Mouse (Mus musculus) C2C12 (cell line): ENCODE results near the gene Rad51b. TPM values are rescaled to one million over a fixed set of nuclear protein-coding genes. Genes with fewer than 3 reads are reported as not detected.
A peak's percentile ranks its signal among the peaks of the same experiment; 100 is the strongest.

Source experiments
- H3K27me3 ChIP-seq: one replicate; pipeline ENCODE4 v1.6.1; 2011; ENCODE audit not compliant: control insufficient read depth, insufficient read depth, insufficient read length
- H3K36me3 ChIP-seq: one replicate; pipeline ENCODE4 v1.6.1; 2011; ENCODE audit not compliant: control insufficient read depth, insufficient read depth
- H3K4me3 ChIP-seq: one replicate; pipeline ENCODE4 v1.5.1; 2011; ENCODE audit warnings: mild to moderate bottlenecking, control low read depth; ENCODE audit not compliant: poor library complexity, insufficient read depth, severe bottlenecking
- H3K79me2 ChIP-seq: one replicate; pipeline ENCODE4 v1.6.1; 2011; ENCODE audit not compliant: control insufficient read depth, insufficient read depth
- H3K79me3 ChIP-seq: one replicate; pipeline ENCODE4 v1.6.1; 2011; ENCODE audit warnings: low read depth, control low read depth
- H3ac ChIP-seq: one replicate; pipeline ENCODE3; 2011; ENCODE audit warnings: low read depth; ENCODE audit not compliant: control insufficient read depth, insufficient read length
- CEBPB ChIP-seq: IDR thresholded peaks from one replicate; pipeline ENCODE4 v1.6.1; 2011; ENCODE audit warnings: low read depth, mild to moderate bottlenecking, control low read depth, moderate library complexity
- CTCF ChIP-seq: IDR thresholded peaks from one replicate; pipeline ENCODE4 v1.5.1; 2011; ENCODE audit not compliant: control insufficient read depth, insufficient read depth, insufficient read length
- FOSL1 ChIP-seq: IDR thresholded peaks from one replicate; pipeline ENCODE4 v1.8.0; 2011; ENCODE audit warnings: mild to moderate bottlenecking, low read length; ENCODE audit not compliant: poor library complexity, insufficient read depth, severe bottlenecking
- MAX ChIP-seq: IDR thresholded peaks from one replicate; pipeline ENCODE4 v1.6.1; 2011; ENCODE audit warnings: mild to moderate bottlenecking, control low read depth
- MYOD1 ChIP-seq: IDR thresholded peaks from one replicate; pipeline ENCODE4 v1.6.1; 2011; ENCODE audit warnings: low read depth; ENCODE audit not compliant: control insufficient read depth, insufficient read length
- MYOG ChIP-seq: IDR thresholded peaks from one replicate; pipeline ENCODE4 v1.6.1; 2011; ENCODE audit not compliant: control insufficient read depth, insufficient read length; ENCODE audit errors: extremely low read depth
- USF1 ChIP-seq: IDR thresholded peaks from one replicate; pipeline ENCODE4 v1.6.1; 2011; ENCODE audit warnings: low read depth, mild to moderate bottlenecking, control low read depth, moderate library complexity
- polyA plus RNA-seq: library from polyadenylated mRNA; unstranded; fragments of >200 nt; fragmentation: generic; extraction: Trizol; gene quantifications from one replicate; pipeline ENCODE4 v1.2.1, GENCODE M21; 2012; ENCODE audit warnings: missing spikeins

The Rad51b gene
- polyA plus RNA-seq, 1 experiment, result 1.3 TPM

DNA sequence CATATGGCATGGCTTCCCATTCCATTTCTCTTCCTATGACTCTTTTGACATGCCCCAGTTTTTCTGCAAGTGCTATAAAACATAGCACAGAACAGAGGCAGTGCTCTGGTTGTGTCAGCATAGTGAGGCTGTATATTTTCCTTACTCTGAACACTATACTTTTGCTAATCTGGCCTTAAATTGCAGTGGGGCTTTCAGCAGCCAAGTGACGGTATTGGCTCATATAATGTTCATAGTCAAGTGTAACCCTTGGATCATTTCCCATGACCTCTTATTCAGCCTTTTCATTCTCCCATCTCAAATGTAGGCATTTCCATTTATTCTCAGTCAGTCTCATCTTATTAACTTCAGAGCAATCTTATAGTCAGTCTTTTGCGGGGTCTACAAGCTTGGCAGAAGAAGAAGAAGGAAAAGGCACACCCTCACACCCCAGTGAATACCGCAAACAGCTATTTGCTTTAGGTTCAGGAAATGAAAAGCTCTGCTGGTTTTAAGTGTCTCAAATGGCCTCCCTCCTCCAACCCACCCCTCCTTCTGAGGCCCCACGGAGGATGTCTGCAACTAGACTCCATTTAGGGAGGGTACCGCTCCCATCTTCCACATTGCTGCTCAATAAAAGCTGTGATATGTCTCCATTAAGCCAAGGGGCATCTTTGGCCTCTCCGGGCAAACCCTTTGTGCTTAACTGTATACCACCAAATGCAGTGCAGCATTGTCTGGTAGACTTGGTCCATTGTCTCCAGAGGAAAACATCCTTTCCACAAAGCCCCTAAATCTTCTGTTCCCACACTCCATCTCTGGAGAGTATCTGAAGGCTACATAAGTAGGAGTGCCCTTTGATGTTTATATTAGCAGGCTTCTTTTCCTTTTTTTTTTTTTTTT lies 277.3 kb downstream of the Rad51b start:
- H3K4me3 ChIP-seq, result no peak overlapping the region

GRCm38 (mm10) chr12:79575041-79575541 lies 278.0 kb downstream of the Rad51b start:
- Histone ChIP-seq H3ac (no peak overlapping the region), H3K27me3 (no peaks in the 10 kb centered on the region), H3K79me2 (no peaks in the 10 kb centered on the region), H3K4me3 (no peak overlapping the region), H3K79me3 (no peaks in the 10 kb centered on the region), H3K36me3 (no peaks in the 10 kb centered on the region)
- TF ChIP-seq MYOG, result no peak
- TF ChIP-seq FOSL1, result no peak
- TF ChIP-seq CTCF, result no peak
- no peak for TF ChIP-seq CEBPB
- TF ChIP-seq MAX, result no peak
- no peak for TF ChIP-seq USF1
- TF ChIP-seq MYOD1, result no peak

More for the DNA sequence above, 277.3 kb downstream of the Rad51b start:
- TF ChIP-seq MAX, result no peak
- TF ChIP-seq CTCF, result no peak
- TF ChIP-seq USF1, result no peak
- TF ChIP-seq MYOG, result no peak
- no peak for TF ChIP-seq CEBPB
- TF ChIP-seq MYOD1, result no peak
- TF ChIP-seq FOSL1, result no peak
- Histone ChIP-seq H3K27me3 (no peaks in the 10 kb centered on the region), H3K36me3 (no peaks in the 10 kb centered on the region), H3K79me3 (no peaks in the 10 kb centered on the region), H3ac (no peak overlapping the region), H3K79me2 (no peaks in the 10 kb centered on the region)

DNA sequence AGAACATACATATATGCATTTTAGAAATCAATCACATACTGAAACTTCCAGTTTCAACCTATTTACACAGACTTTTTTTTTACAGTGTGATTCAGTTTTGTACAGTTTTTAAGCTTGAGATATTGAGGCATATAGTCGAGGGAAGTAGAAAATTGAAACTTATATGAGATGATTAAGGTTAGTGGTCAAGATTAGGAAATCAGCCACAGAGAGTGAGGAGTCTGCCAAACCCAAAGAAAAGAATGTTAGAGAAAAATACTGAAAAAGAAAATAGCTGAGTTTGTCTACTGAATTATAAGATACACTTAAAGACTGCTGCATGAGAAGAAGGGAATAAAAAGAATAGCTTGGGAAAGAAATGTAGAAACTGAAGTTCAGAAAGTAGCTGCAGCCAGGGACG lies 280.4 kb downstream of the Rad51b start:
- H3K79me2 ChIP-seq, result no peaks in the 10 kb centered on the region
- no peak overlapping the region for H3ac ChIP-seq
- no peak overlapping the region for H3K4me3 ChIP-seq
- no peaks in the 10 kb centered on the region for H3K36me3 ChIP-seq
- no peaks in the 10 kb centered on the region for H3K79me3 ChIP-seq
- no peaks in the 10 kb centered on the region for H3K27me3 ChIP-seq
- TF ChIP-seq CEBPB (peak; percentile 52), CTCF (no peak)

DNA sequence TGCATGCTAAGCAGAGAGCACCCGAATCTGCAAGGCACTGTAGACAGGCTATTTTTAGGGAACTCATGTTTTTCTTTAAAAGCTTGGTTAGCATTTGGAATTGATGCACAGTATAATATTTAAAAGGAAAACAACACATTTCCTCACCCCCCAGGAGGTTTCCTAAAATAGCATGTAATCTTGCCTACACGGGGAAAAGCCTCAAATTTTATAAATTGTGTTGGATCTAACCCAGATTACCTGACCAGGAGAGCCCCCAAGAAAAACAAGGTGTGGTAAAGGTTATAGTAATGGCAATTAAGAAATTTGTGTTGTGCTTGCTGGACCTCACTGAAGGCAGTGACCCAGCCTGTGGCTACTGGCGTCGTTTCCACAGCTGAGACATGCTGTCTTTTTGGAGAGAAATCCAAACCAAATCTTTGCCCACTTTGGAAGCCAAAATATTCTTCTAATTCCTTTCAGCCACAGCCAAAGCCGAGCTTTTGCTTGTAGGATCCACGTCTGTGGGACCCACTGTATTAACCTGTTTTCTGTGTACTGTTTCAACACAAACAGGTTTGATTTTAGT lies 282.0 kb downstream of the Rad51b start:
- TF ChIP-seq MAX, result no peak
- TF ChIP-seq CTCF, result no peak
- TF ChIP-seq FOSL1, result no peak
- no peak for TF ChIP-seq MYOD1
- no peak for TF ChIP-seq MYOG
- TF ChIP-seq CEBPB, result no peak
- no peak for TF ChIP-seq USF1
- Histone ChIP-seq H3K79me2 (no peaks in the 10 kb centered on the region), H3ac (no peak overlapping the region), H3K36me3 (no peaks in the 10 kb centered on the region), H3K27me3 (no peaks in the 10 kb centered on the region), H3K79me3 (no peaks in the 10 kb centered on the region), H3K4me3 (no peak overlapping the region)

GRCm38 (mm10) chr12:79579837-79580236 lies 282.8 kb downstream of the Rad51b start:
- Histone ChIP-seq H3K4me3 (no peak overlapping the region), H3K79me2 (no peaks in the 10 kb centered on the region), H3K27me3 (no peaks in the 10 kb centered on the region), H3K36me3 (no peaks in the 10 kb centered on the region), H3K79me3 (no peaks in the 10 kb centered on the region), H3ac (no peak overlapping the region)
- TF ChIP-seq MYOG (no peak), MAX (no peak), USF1 (no peak), MYOD1 (no peak), CEBPB (no peak), CTCF (no peak)
